Mouse (Mus musculus) cerebellum, adult 11 months (tissue): ENCODE measurements at regions not wholly inside any gene's neighbourhood (a gene's known extent, or its start where the extent isn't known, plus 50 kb on each side); places are given as distances from the start of the nearest gene placed in this dataset.

Experiments used
- DNase-seq: peaks from one replicate; pipeline ENCODE4 v3.0.0; 2022

GRCm38 (mm10) chr5:68572816-68573215 lies 541.2 kb downstream of the Grxcr1 start:
- DNase-seq: no peak

DNA sequence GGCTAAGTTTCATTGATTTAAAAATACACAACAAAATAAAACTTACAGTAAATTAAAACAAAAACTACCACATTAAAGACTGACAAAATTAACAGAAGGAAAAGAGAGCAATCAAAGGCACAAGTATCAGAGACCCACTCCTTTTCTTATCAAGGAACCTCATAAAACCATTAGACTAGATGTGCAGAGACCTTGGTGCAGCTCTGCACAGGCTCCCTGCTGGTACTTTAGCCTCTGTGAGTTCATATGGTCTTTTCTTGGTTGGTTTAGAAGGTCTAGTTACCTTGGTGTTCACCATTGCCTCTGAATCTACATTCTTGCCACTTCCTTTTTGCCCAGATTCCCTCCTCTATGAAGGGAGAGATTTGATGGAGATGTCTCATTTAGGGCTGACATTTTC lies 544.2 kb downstream of the Grxcr1 start:
- DNase-seq: no peak

GRCm38 (mm10) chr5:68578496-68578895 lies 546.9 kb downstream of the Grxcr1 start:
- no peak for DNase-seq

GRCm38 (mm10) chr5:68592423-68592822 lies 560.8 kb downstream of the Grxcr1 start:
- no peak for DNase-seq

DNA sequence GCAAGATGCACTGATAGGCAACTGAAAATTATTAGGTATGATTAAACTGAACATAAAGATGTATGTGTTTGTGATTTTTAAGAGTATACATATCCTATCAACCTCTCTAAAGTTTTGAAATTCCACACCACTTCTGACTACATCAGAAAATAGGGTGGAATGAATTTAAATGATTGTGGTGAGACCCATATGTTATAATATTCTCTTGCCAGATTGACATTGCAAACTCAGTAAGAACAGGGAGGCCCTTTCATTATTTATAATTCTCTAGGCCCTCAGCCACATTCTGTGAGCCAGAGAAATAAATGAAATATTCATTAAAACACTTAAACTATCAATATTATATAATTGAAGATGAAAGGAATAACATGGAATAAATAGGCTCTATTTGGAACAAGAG lies 586.8 kb downstream of the Grxcr1 start:
- no peak for DNase-seq

DNA sequence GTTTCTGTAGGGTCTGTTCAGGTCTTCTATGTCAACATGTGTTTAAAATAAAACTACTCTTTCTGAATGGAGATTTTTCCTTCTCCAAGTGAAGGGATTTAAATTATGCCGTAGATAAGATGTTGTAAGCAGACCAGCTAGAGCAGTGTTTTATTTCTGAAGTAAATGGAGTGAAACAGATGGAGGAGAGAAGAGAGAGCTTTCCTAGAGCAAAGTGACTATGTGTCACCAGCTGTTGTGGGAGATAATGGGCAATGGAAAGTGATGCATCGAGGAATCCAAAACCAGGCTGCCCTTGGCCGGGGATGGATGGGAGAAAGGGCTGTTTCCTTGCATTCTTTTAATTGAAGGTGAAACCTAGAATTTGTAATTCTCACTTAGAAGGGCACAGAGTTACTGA lies 603.8 kb downstream of the Grxcr1 start:
- no peak for DNase-seq

- no peak for DNase-seq
These were observed 641.2 kb downstream of the Grxcr1 start for GRCm38 (mm10) chr5:68672834-68673233.

GRCm38 (mm10) chr5:68701342-68701741 lies 640.1 kb downstream of the Kctd8 start:
- DNase-seq: no peak

DNA sequence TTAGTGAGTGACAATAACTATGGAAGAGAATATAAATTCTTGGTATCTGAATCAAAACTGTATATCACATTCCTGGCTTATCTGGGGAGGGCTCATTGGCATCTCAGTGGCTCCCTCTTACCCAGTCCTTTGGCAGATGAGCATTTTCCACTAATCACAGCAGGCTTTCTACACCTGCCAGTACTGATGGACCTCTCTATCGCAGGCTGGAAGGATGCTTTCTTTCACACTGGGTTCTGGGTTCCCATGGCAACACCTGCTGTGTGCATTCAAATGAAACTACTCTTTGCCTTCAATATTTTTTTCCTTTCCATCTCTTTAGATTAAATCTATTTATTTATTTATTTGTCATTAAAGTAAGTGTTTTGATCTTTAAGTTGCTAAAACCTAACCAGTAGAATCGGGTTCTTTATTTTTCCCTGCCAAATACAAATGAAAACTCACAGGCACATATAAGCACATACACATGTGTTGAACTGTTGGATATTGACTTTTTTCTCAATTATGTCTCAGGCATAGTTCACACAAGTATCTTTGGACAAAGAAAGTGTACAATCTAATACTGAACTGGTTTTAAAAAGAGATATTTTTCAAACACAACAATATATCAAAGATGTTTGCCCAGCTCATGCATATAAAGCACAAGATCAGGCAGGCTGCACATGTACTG lies 635.9 kb downstream of the Kctd8 start:
- DNase-seq: peak; percentile 0

GRCm38 (mm10) chr5:68726733-68727132 lies 614.7 kb downstream of the Kctd8 start:
- DNase-seq: no peak

- no peak for DNase-seq
These were observed 606.3 kb downstream of the Kctd8 start for GRCm38 (mm10) chr5:68735186-68735585.

- DNase-seq: no peak
These were observed 591.0 kb downstream of the Kctd8 start for GRCm38 (mm10) chr5:68750499-68750898.

DNA sequence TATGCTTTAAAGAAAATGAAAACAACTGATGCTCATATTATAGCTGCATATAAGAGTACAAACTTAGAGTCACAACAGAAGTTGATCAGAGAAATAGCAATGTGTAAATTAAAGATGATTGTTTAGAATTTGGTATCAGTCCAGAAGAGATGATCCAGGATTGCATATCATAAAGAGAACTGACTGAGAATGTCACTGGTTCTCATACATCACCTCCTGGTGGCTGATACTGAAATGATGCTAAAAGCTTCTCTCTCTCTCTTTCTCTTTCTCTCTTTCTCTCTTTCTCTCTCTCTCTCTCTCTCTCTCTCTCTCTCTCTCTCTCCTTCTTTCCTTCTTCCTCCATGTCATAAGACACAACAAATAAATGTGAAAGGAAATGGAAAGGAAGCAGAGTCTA lies 588.5 kb downstream of the Kctd8 start:
- no peak for DNase-seq
